Mouse (Mus musculus): ENCODE results near the gene Usp25. TPM values are rescaled to one million over a fixed set of nuclear protein-coding genes. Genes with fewer than 3 reads are reported as not detected.

The Usp25 gene
- polyA plus RNA-seq, 1 experiment from 2014 or later, result 22.9 TPM

- Histone ChIP-seq H3K4me1 (replicated peaks) (0 out of 2 replicates have a peak, but pooled peaks cover 2% of the 10 kb centered on the region), H3K36me3 (peaks cover 11% of the 10 kb centered on the region), H3K9me3 (no peaks in the 10 kb centered on the region), H3K27ac (no peak overlapping the region), H3K27me3 (no peaks in the 10 kb centered on the region), H3K4me3 (replicated peaks) (no peak overlapping the region), H3K9ac (replicated peaks) (no peak overlapping the region), H3K4me2 (no peak overlapping the region)
- 90% methylated on average over 5 of the region's 5 CpGs for WGBS
- no peak for ATAC-seq (ENCODE audit: insufficient number of reproducible peaks, insufficient read depth, low FRiP score, low TSS enrichment, low read depth)
These were observed 30.0 kb downstream of the Usp25 start for GRCm38 (mm10) chr16:77043499-77043898.

GRCm38 (mm10) chr16:77054184-77054583, 40.7 kb downstream of the Usp25 start:
- WGBS, result 96% methylated on average over 2 of the region's 2 CpGs
- H3K4me1 ChIP-seq (replicated peaks), result no peaks in the 10 kb centered on the region
- H3K27ac ChIP-seq, result no peak overlapping the region
- no peak overlapping the region for H3K4me2 ChIP-seq
- no peaks in the 10 kb centered on the region for H3K27me3 ChIP-seq
- no peak for ATAC-seq (ENCODE audit: insufficient number of reproducible peaks, insufficient read depth, low FRiP score, low TSS enrichment, low read depth)
- H3K4me3 ChIP-seq (replicated peaks), result no peak overlapping the region
- peaks cover 29% of the 10 kb centered on the region for H3K36me3 ChIP-seq
- no peak overlapping the region for H3K9ac ChIP-seq (replicated peaks)
- H3K9me3 ChIP-seq, result no peaks in the 10 kb centered on the region

- ATAC-seq (ENCODE audit: insufficient number of reproducible peaks, insufficient read depth, low FRiP score, low TSS enrichment, low read depth), result no peak
- 73% methylated on average over 8 of the region's 8 CpGs for WGBS
- no peaks in the 10 kb centered on the region for H3K9me3 ChIP-seq
- peaks cover 23% of the 10 kb centered on the region for H3K36me3 ChIP-seq
- no peaks in the 10 kb centered on the region for H3K27me3 ChIP-seq
- no peaks in the 10 kb centered on the region for H3K4me1 ChIP-seq (replicated peaks)
- no peak overlapping the region for H3K4me3 ChIP-seq (replicated peaks)
- no peak overlapping the region for H3K27ac ChIP-seq
- no peak overlapping the region for H3K9ac ChIP-seq (replicated peaks)
- no peak overlapping the region for H3K4me2 ChIP-seq
These were observed 42.1 kb downstream of the Usp25 start for GRCm38 (mm10) chr16:77055519-77056159.

- Histone ChIP-seq H3K9me3 (no peaks in the 10 kb centered on the region), H3K36me3 (peaks cover 23% of the 10 kb centered on the region), H3K4me2 (no peak overlapping the region), H3K4me1 (replicated peaks) (no peaks in the 10 kb centered on the region), H3K27me3 (no peaks in the 10 kb centered on the region), H3K9ac (replicated peaks) (no peak overlapping the region), H3K27ac (no peak overlapping the region), H3K4me3 (replicated peaks) (no peak overlapping the region)
- ATAC-seq (ENCODE audit: insufficient number of reproducible peaks, insufficient read depth, low FRiP score, low TSS enrichment, low read depth), result no peak
- WGBS, result 78% methylated on average over 8 of the region's 8 CpGs
These were observed 42.6 kb downstream of the Usp25 start for GRCm38 (mm10) chr16:77056160-77056520.

- Histone ChIP-seq H3K27me3 (no peaks in the 10 kb centered on the region), H3K27ac (no peak overlapping the region), H3K4me3 (replicated peaks) (no peak overlapping the region), H3K9me3 (no peaks in the 10 kb centered on the region), H3K36me3 (peaks cover 18% of the 10 kb centered on the region), H3K4me2 (no peak overlapping the region), H3K4me1 (replicated peaks) (no peaks in the 10 kb centered on the region), H3K9ac (replicated peaks) (no peak overlapping the region)
- ATAC-seq (ENCODE audit: insufficient number of reproducible peaks, insufficient read depth, low FRiP score, low TSS enrichment, low read depth), result no peak
- 90% methylated on average over 6 of the region's 6 CpGs for WGBS
These were observed 45.1 kb downstream of the Usp25 start for GRCm38 (mm10) chr16:77058567-77058966.

- no peak for ATAC-seq (ENCODE audit: insufficient number of reproducible peaks, insufficient read depth, low FRiP score, low TSS enrichment, low read depth)
- Histone ChIP-seq H3K27me3 (no peaks in the 10 kb centered on the region), H3K4me1 (replicated peaks) (no peaks in the 10 kb centered on the region), H3K9ac (replicated peaks) (no peak overlapping the region), H3K4me3 (replicated peaks) (no peak overlapping the region), H3K9me3 (no peaks in the 10 kb centered on the region), H3K36me3 (peaks cover 23% of the 10 kb centered on the region), H3K27ac (no peak overlapping the region), H3K4me2 (no peak overlapping the region)
- WGBS, result 86% methylated on average over 8 of the region's 8 CpGs
These were observed 46.7 kb downstream of the Usp25 start for GRCm38 (mm10) chr16:77060166-77060565.

- Histone ChIP-seq H3K4me3 (replicated peaks) (no peak overlapping the region), H3K9me3 (no peaks in the 10 kb centered on the region), H3K36me3 (peaks cover 27% of the 10 kb centered on the region), H3K4me2 (no peak overlapping the region), H3K27me3 (no peaks in the 10 kb centered on the region), H3K27ac (no peak overlapping the region), H3K4me1 (replicated peaks) (no peaks in the 10 kb centered on the region), H3K9ac (replicated peaks) (no peak overlapping the region)
- 92% methylated on average over 1 of the region's 1 CpGs for WGBS
- no peak for ATAC-seq (ENCODE audit: insufficient number of reproducible peaks, insufficient read depth, low FRiP score, low TSS enrichment, low read depth)
These were observed 50.4 kb downstream of the Usp25 start for GRCm38 (mm10) chr16:77063916-77064315.

GRCm38 (mm10) chr16:77076954-77077735, 63.6 kb downstream of the Usp25 start:
- H3K27me3 ChIP-seq, result no peaks in the 10 kb centered on the region
- H3K9me3 ChIP-seq, result no peaks in the 10 kb centered on the region
- no peak overlapping the region for H3K4me3 ChIP-seq (replicated peaks)
- H3K36me3 ChIP-seq, result peaks cover 46% of the 10 kb centered on the region
- no peak for ATAC-seq (ENCODE audit: insufficient number of reproducible peaks, insufficient read depth, low FRiP score, low TSS enrichment, low read depth)
- no peak overlapping the region for H3K9ac ChIP-seq (replicated peaks)
- H3K4me1 ChIP-seq (replicated peaks), result no peaks in the 10 kb centered on the region
- H3K27ac ChIP-seq, result no peak overlapping the region
- WGBS, result 87% methylated on average over 15 of the region's 15 CpGs
- no peak overlapping the region for H3K4me2 ChIP-seq

GRCm38 (mm10) chr16:77077736-77078005, 64.2 kb downstream of the Usp25 start:
- H3K36me3 ChIP-seq, result peaks cover 46% of the 10 kb centered on the region
- 97% methylated on average over 2 of the region's 2 CpGs for WGBS

GRCm38 (mm10) chr16:77084071-77084470, 70.6 kb downstream of the Usp25 start:
- no peak overlapping the region for H3K4me2 ChIP-seq
- no peaks in the 10 kb centered on the region for H3K4me1 ChIP-seq (replicated peaks)
- peaks cover 47% of the 10 kb centered on the region for H3K36me3 ChIP-seq
- no peak overlapping the region for H3K9ac ChIP-seq (replicated peaks)
- 71% methylated on average over 2 of the region's 2 CpGs for WGBS
- no peaks in the 10 kb centered on the region for H3K27me3 ChIP-seq
- no peak for ATAC-seq (ENCODE audit: insufficient number of reproducible peaks, insufficient read depth, low FRiP score, low TSS enrichment, low read depth)
- H3K27ac ChIP-seq, result no peak overlapping the region
- no peak overlapping the region for H3K4me3 ChIP-seq (replicated peaks)
- no peaks in the 10 kb centered on the region for H3K9me3 ChIP-seq

More at GRCm38 (mm10) chr16:77077736-77078005, 64.2 kb downstream of the Usp25 start:
- no peaks in the 10 kb centered on the region for H3K4me1 ChIP-seq (replicated peaks)
- H3K4me2 ChIP-seq, result no peak overlapping the region
- no peaks in the 10 kb centered on the region for H3K27me3 ChIP-seq
- H3K4me3 ChIP-seq (replicated peaks), result no peak overlapping the region
- H3K9ac ChIP-seq (replicated peaks), result no peak overlapping the region
- no peak overlapping the region for H3K27ac ChIP-seq
- no peaks in the 10 kb centered on the region for H3K9me3 ChIP-seq
- no peak for ATAC-seq (ENCODE audit: insufficient number of reproducible peaks, insufficient read depth, low FRiP score, low TSS enrichment, low read depth)

GRCm38 (mm10) chr16:77089806-77090205, 76.3 kb downstream of the Usp25 start:
- Histone ChIP-seq H3K4me2 (no peak overlapping the region), H3K27ac (no peak overlapping the region), H3K9me3 (no peaks in the 10 kb centered on the region), H3K4me1 (replicated peaks) (no peaks in the 10 kb centered on the region), H3K27me3 (no peaks in the 10 kb centered on the region), H3K4me3 (replicated peaks) (no peak overlapping the region), H3K36me3 (peaks cover 31% of the 10 kb centered on the region), H3K9ac (replicated peaks) (no peak overlapping the region)
- ATAC-seq (ENCODE audit: insufficient number of reproducible peaks, insufficient read depth, low FRiP score, low TSS enrichment, low read depth), result no peak
- WGBS, result 92% methylated on average over 3 of the region's 3 CpGs

GRCm38 (mm10) chr16:77093526-77093925, 80.0 kb downstream of the Usp25 start:
- Histone ChIP-seq H3K4me3 (replicated peaks) (no peak overlapping the region), H3K36me3 (peaks cover 17% of the 10 kb centered on the region), H3K4me1 (replicated peaks) (no peaks in the 10 kb centered on the region), H3K27me3 (no peaks in the 10 kb centered on the region), H3K4me2 (no peak overlapping the region), H3K27ac (no peak overlapping the region), H3K9me3 (no peaks in the 10 kb centered on the region), H3K9ac (replicated peaks) (no peak overlapping the region)
- no peak for ATAC-seq (ENCODE audit: insufficient number of reproducible peaks, insufficient read depth, low FRiP score, low TSS enrichment, low read depth)
- 89% methylated on average over 9 of the region's 9 CpGs for WGBS

All from limb, embryonic 12.5 days (tissue).